Mouse (Mus musculus) pancreas, adult 10 weeks (tissue): ENCODE measurements around the gene Gen1. TPM values are rescaled to one million over a fixed set of nuclear protein-coding genes. Genes with fewer than 3 reads are reported as not detected.

ENCODE experiments used
- polyA plus RNA-seq: library from polyadenylated mRNA; stranded (reverse); fragments of 350-450 nt; fragmentation: Illumina TruSeq; extraction: RNeasy Lipid Tissue Mini Kit (QIAGEN cat#74804); gene quantifications from one replicate; pipeline ENCODE4 v1.2.3, GENCODE M21; 2015; ENCODE audit warnings: low read depth, low replicate concordance; ENCODE audit not compliant: insufficient read depth

Gen1 gene
- not detected for polyA plus RNA-seq

DNA sequence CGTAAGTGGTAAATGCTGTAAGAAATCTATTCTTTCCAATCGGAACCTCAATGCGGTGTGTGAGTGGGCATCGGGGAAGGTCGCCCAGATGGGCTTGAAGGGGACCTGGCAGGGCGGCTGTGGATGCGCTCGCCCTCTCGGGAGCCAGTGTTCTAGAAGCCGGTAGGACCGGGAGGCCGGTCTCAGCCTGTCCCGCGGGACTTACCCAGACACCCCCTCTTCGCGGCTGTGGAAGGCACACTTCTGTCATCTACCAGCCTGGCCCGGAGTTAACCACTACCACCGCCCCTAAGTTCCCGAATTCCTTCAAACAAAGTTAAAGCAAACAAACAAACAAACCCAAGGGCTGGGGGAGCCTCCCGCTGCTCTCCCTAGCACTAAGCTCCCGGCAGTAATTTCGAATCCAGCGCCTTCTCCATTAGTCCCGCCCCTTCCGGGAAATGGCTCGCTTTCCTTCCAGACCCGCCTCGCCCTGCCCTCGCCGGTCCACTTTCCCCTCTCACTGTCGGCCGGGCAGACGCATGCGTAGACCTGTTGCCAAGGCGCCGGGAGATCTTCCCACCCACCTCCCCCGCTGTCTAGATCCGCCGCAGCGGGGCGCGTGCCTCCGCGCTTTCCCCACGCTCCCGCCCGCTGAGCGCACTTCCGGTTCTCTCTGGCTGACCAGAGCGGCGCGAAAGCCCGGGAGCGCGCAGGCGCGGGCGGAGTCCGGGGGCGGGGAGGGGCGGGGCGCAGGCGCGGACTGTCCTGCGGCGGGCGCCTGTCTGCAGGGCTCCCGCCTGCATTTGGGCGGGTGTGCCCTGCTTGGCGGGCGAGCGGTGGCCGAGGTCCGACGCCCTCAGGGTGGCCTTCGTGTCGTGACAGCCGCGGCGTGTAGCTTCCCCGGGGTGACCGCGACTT is at the start of gene Gen1, which contains the start of gene Smc6:
Gene Gen1, minus strand, starts transcription at position 420 of the 900 bp plus-strand sequence.
Gene Smc6, plus strand, starts transcription at position 505 of the 900 bp plus-strand sequence.

DNA sequence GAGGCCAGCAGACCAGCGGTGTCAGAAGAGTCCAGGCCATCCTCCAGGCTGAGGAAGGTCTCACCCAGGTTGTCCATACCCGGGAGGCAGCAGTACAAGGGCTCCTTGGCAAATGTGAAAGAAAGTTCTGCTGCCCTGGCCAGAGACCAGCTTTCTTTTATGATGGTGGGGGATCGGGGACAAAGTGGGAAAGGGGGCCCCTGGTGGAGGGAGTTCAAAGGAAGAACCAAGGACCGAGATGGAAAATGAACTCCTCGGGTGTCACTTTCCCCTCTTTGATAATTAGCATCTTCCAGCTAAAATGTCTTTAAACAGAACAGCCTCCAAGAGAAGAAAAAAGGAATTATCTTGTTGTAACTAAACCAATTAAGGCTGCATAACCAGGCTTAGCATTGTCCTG is 56.7 kb downstream of the Gen1 start, which contains the start of gene Msgn1:
Gene Msgn1, minus strand, starts transcription at position 101 of the 400 bp plus-strand sequence.

Other genes with a start within 250 kb of the Gen1 start
- 0.57 TPM for gene Kcns3, start 114.7 kb downstream of the Gen1 start, polyA plus RNA-seq
- not detected for gene Msgn1, start 56.8 kb downstream of the Gen1 start, polyA plus RNA-seq
- 5.7 TPM for gene Smc6, start 85 bp upstream of the Gen1 start, polyA plus RNA-seq
- 0.87 TPM for gene Vsnl1, start 170.8 kb upstream of the Gen1 start, polyA plus RNA-seq
- not detected for gene Rad51ap2, start 190.3 kb upstream of the Gen1 start, polyA plus RNA-seq